Mouse (Mus musculus): ENCODE data around the gene Gpn1.
"Not testable (repeated sequence)": the region's sequence is repeated elsewhere in the genome, so short reads cannot be mapped to it uniquely, and the experiment has no call there.

Gene Gpn1

DNA sequence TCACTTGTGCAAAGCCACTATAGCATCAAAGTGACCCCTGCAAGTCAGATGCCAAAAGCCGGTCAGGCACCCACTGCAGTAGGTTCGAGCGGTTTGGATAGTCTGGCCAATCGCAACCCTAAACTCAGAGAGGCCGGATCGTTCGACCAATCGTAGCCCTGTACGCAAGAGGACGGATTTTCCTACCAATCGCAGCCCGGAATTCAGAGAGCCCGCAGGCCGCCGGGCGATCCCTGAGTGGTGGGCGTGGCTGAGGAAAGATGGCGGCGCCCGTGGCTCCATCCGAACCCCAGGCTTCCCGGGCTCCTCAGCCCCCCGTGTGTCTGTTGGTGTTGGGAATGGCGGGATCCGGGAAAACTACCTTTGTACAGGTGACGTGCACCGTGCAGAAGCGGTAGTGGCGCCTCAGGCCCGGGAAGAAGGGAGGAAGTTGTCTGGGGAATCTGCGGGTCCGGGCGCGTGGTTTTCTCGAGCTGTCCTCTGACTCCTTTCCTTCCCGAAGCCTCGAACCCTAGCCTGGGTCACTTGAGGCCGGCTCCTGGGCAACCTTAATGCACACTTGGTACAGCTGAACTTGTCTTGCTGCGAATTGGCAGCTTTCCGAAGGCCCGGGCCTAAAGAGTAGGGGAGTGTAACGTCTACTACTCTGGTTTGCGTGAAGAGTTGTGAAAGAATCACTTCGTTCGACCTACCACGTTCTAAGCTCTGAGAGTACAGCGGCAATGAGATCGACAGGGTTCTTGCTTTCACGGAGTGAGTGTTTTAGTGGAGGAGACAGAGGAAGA lies at the start of gene Gpn1:
Gene Gpn1, plus strand, starts transcription at position 229 of the 785 bp plus-strand sequence.
- DNase-seq (ENCODE audit: low read depth): peak; percentile 91

GRCm38 (mm10) chr5:31451336-31451735 lies 43.2 kb upstream of the Gpn1 start:
- DNase-seq (ENCODE audit: low read depth): no peak

DNA sequence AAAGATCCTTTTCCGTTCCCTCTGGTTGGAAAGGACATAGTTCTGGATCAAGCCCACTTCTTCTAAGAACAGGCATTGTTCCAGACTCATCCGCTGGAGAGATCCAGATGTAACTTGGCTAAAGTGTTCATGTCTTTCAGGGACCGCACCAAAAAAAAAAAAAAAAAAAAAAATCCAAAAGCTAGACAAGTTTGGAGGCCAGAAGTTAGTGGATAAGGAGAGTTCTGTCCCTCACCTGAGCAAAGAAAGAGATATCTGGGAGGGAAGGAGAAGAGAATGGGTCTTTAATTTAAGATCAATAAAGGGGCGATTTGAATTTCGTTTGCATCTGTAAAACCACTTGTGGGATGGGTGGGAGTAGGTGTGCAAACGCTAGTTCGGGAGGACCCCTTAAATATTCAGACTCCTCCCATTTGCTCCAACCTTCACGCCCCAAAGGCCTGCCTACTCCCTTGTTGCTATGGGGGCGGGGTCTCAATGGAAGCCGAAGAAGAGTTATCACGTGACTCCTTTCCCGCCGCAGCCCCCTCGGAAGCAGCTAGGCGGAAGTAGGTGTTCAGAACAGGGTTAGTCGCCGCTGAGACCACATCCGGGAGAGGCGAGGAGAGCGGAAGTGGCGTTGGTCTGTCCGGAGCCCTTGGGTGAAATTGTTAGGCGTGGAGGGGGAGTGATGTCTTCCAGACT lies 42.5 kb upstream of the Gpn1 start, which contains the start of gene Zfp512:
Gene Zfp512, plus strand, starts transcription at position 554 of the 684 bp plus-strand sequence.
- peak; percentile 91 for DNase-seq (ENCODE audit: low read depth)

- DNase-seq (ENCODE audit: low read depth): no peak
Observed at GRCm38 (mm10) chr5:31452562-31452878, 42.0 kb upstream of the Gpn1 start.

GRCm38 (mm10) chr5:31452886-31453410 lies 41.6 kb upstream of the Gpn1 start:
- no peak for DNase-seq (ENCODE audit: low read depth)

- DNase-seq (ENCODE audit: low read depth): no peak
Observed at GRCm38 (mm10) chr5:31467798-31468197, 26.7 kb upstream of the Gpn1 start.

- no peak for DNase-seq (ENCODE audit: low read depth)
Observed at GRCm38 (mm10) chr5:31469711-31470110, 24.8 kb upstream of the Gpn1 start.

DNA sequence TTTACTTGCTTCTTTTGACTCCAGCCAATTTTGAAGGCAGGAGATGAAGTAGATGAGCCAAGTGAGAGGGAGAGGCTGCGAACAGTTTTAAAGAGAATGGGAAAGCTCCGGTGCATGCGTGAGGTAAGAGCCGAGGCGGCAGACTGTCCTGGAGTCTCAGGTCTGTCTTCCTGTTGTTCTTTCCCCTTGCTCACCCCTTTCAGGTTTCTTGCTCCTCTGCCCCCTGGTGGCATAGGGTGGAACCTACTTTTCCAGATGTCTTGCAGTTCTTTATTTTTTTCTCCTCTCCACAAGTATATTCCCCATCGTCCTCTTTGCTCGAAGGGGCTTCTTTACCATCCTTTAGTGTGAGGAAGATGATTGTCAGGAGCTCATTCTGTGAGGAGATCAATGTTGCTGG lies 24.2 kb upstream of the Gpn1 start:
- no peak for DNase-seq (ENCODE audit: low read depth)

DNA sequence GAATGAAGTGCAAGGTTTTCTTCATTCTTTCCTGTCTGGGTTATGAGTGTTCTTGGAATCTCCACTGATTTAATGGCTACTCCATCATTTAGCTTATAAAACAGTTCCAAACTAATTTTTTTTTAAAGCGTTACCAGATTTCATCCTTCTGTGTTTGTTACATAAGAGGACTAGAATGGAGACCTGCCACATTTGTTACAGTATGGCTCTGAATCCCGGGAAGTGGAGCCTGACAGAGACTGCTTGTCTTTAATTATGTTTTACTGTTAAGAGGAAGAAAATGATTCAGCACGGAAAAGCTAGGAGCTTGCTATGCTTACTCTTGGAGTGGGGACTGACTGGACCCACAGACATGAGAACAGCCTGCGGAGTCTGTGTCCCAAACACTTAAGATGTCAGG lies 14.0 kb upstream of the Gpn1 start:
- DNase-seq (ENCODE audit: low read depth): no peak

DNA sequence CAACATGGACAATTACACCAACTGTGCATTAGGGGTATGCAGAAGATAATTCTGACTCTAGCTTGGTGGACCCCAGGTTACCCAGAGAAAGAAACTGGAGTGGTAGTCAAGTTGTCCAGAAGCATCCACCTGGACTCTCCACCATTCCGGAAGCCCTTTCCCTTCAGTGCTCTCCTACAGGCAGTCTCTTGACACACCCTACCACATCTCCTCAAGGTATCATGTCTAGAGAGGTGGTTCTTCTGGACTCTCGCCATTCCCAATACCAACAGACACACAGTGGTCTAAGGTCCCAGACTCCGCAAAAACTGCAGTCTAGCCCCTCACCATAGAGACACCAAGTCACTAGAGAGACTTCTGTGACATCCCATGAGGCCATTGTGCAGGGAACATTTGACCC lies 9.1 kb upstream of the Gpn1 start, which contains the start of gene 4930548H24Rik:
Gene 4930548H24Rik, plus strand, starts transcription at position 301 of the 400 bp plus-strand sequence.
- DNase-seq (ENCODE audit: low read depth): no peak

DNA sequence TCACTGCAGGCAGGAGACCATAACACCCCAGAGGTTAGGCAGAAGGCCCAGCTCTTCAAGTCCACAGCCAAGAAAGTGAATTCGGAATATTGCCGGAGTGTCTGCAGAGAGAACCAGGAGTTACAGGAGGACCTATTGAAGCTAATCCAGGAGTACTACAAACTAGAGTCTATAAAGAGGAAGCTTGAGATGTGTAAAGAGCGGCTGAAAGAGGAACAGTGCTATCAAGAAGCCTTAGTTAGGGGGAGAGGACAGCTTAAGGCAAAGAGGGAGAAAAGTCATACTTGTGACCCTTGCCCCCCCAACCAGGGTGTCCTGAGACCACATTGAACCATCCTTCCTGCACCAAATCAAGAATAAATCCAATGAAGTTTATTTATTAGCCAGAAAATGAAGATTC lies 6.7 kb upstream of the Gpn1 start:
- DNase-seq (ENCODE audit: low read depth): no peak

DNA sequence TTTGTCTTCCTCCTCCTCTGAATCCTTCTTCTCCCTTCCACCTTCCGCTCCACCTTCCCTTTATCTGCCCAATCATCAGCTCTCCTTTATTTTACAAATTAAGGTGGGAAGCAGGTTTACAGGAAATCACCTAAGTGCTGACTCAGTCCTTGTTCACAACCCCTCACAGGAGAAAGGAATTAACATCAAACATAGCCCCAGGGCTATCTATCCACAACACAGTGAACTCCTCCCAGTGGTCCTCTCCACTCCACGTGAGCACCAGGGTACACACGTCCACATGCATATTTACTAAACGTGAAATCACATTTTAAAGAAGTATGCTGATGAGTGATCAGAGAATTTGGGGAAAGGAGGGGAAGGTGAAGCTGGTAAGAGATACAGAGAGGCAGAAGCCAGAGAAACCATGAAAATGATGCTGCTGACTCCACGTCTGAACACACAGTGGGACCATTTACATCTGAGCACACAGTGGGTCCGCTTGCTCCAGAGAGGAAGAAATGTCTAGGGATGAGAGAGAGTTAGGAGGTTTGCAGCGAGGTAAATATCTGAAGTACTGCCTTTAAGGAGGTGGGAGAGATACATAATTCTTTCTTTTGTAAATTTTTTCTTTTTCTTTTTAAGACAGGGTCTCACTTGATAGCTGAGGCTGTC lies 5.3 kb upstream of the Gpn1 start:
- no peak for DNase-seq (ENCODE audit: low read depth)

DNA sequence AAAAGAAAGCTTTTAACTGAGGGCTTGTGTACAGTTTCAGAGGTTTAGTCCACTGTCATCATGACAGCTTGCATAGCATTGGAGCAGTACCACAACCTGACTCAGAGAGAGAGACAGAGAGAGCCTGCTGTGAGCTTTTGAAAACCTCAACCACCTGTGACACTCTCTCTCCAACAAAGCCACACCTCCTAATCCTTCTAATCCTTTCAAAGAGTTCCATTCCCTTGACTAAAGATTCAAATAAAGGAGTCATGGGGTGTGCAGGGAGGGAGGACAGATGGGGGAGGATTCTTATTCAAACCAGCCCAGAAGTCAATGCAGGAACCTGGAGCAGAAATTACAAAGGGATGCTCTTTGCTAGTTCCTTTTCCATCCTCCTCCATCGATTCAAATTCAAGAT lies 2.5 kb upstream of the Gpn1 start:
- DNase-seq (ENCODE audit: low read depth): no peak

GRCm38 (mm10) chr5:31504843-31505242 lies 10.3 kb downstream of the Gpn1 start:
- no peak for DNase-seq (ENCODE audit: low read depth)

GRCm38 (mm10) chr5:31512481-31512880 lies 17.9 kb downstream of the Gpn1 start:
- DNase-seq (ENCODE audit: low read depth): no peak

- no peak for DNase-seq (ENCODE audit: low read depth)
Observed at GRCm38 (mm10) chr5:31520556-31520955, 26.0 kb downstream of the Gpn1 start.

GRCm38 (mm10) chr5:31526354-31527116 lies 32.0 kb downstream of the Gpn1 start, which contains the start of gene Slc4a1ap:
Gene Slc4a1ap, plus strand, starts transcription at chr5:31526995.
- peak; percentile 73 for DNase-seq (ENCODE audit: low read depth)

DNA sequence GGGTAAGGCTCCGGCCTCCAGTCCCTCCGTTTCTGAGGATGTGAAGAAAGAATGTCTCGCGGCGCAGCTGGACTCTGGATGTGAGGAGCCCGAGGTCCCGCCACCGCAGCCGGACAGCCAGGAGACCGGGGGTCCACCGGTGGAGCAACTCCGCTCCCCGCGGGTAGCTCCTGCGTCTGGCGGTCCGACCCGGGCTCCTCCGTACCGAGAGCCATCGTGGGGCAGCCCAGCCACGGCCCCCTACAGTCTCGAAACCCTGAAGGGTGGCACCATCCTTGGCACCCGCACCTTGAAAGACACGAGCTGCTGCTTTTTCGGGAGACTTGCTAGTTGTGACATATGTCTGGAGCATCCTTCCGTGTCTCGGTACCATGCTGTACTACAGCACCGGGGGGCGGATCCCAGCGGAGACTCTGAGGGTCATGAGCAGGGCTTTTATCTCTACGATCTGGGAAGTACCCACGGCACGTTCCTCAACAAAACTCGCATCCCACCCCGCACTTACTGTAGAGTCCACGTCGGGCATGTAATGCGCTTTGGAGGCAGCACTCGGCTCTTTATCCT lies 32.7 kb downstream of the Gpn1 start:
- no peak for DNase-seq (ENCODE audit: low read depth)

- not testable (repeated sequence) for DNase-seq (ENCODE audit: low read depth)
Observed at GRCm38 (mm10) chr5:31527707-31528106, 33.2 kb downstream of the Gpn1 start, which contains the start of gene Supt7l. Gene Supt7l, minus strand, starts transcription at chr5:31527807.

DNA sequence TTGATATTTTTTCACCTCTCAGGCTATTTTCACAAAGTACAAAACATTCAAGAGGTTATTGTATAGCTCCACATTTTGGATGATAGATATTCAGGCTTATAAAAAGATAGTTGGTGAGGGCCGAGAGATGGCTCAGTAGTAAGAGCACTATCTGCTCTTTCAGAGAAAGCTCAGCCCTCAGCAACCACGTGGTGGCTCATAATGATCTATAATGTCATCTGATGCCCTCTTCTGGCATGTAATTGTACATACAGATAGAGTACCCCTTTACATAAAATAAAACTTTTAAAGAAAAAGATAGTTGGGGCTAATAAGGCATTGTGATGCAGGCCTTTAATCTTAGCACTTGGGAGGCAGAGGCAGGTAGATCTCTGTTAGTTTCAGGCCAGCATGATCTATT lies 34.0 kb downstream of the Gpn1 start:
- DNase-seq (ENCODE audit: low read depth): peak; percentile 36

DNA sequence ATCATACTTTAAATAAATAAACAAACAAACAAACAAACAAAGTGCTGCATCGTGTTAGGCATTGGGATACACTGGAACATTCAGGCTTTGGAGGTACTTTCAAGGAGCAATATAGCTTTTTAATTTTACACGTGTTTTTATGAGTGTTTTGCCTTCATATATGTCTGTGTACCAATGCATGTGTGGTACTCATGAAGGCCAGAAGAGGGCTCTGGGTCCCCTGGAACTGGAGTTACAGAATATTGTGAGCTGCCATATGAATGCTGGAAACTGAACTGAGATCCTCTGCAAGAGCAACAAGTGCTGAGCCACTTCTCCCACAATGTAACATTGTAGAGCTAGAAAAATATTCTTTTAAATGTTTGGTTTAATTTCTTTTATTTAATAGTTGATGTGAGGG lies 40.7 kb downstream of the Gpn1 start:
- DNase-seq (ENCODE audit: low read depth): no peak
